Mouse (Mus musculus) retina, postnatal 1 day (tissue): ENCODE measurements around the gene Snx29.

ENCODE experiments used
- DNase-seq: peaks from one replicate; pipeline ENCODE4 v3.0.0-alpha.2; 2012

The Snx29 gene

GRCm38 (mm10) chr16:11646745-11647289 is 324.1 kb downstream of the Snx29 start:
- no peak for DNase-seq

GRCm38 (mm10) chr16:11648169-11648688 is 325.5 kb downstream of the Snx29 start:
- no peak for DNase-seq

- DNase-seq, result no peak
Measured at GRCm38 (mm10) chr16:11652686-11653366, 330.1 kb downstream of the Snx29 start.

GRCm38 (mm10) chr16:11655893-11656292 is 333.2 kb downstream of the Snx29 start:
- no peak for DNase-seq

GRCm38 (mm10) chr16:11657111-11657510 is 334.4 kb downstream of the Snx29 start:
- DNase-seq, result no peak

- no peak for DNase-seq
Measured at GRCm38 (mm10) chr16:11659111-11659720, 336.5 kb downstream of the Snx29 start.

- no peak for DNase-seq
Measured at GRCm38 (mm10) chr16:11664896-11665705, 342.4 kb downstream of the Snx29 start.

GRCm38 (mm10) chr16:11665869-11666268 is 343.2 kb downstream of the Snx29 start:
- DNase-seq, result no peak

- no peak for DNase-seq
Measured at GRCm38 (mm10) chr16:11668375-11668774, 345.7 kb downstream of the Snx29 start.

- DNase-seq, result no peak
Measured at GRCm38 (mm10) chr16:11668878-11669277, 346.2 kb downstream of the Snx29 start.

- DNase-seq, result peak; percentile 58
Measured at GRCm38 (mm10) chr16:11670251-11670970, 347.7 kb downstream of the Snx29 start.

GRCm38 (mm10) chr16:11670971-11671310 is 348.2 kb downstream of the Snx29 start:
- no peak for DNase-seq

- DNase-seq, result peak; percentile 23
Measured at GRCm38 (mm10) chr16:11676006-11676405, 353.3 kb downstream of the Snx29 start.

- DNase-seq, result no peak
Measured at GRCm38 (mm10) chr16:11685264-11685663, 362.6 kb downstream of the Snx29 start.

GRCm38 (mm10) chr16:11685735-11686340 is 363.1 kb downstream of the Snx29 start:
- no peak for DNase-seq

GRCm38 (mm10) chr16:11687836-11688235 is 365.1 kb downstream of the Snx29 start:
- no peak for DNase-seq

GRCm38 (mm10) chr16:11688281-11689005 is 365.7 kb downstream of the Snx29 start:
- DNase-seq, result no peak

GRCm38 (mm10) chr16:11690097-11690496 is 367.4 kb downstream of the Snx29 start:
- no peak for DNase-seq

- no peak for DNase-seq
Measured at GRCm38 (mm10) chr16:11690756-11691155, 368.0 kb downstream of the Snx29 start.

GRCm38 (mm10) chr16:11691487-11692200 is 368.9 kb downstream of the Snx29 start:
- no peak for DNase-seq

- no peak for DNase-seq
Measured at GRCm38 (mm10) chr16:11692744-11693143, 370.0 kb downstream of the Snx29 start.
